Mouse (Mus musculus): ENCODE data around the gene Cdkl4. TPM values are rescaled to one million over a fixed set of nuclear protein-coding genes. Genes with fewer than 3 reads are reported as not detected.

Cdkl4 gene
- total RNA-seq, 2 experiments from 2014 or later: 0.13 TPM; not detected in 1

DNA sequence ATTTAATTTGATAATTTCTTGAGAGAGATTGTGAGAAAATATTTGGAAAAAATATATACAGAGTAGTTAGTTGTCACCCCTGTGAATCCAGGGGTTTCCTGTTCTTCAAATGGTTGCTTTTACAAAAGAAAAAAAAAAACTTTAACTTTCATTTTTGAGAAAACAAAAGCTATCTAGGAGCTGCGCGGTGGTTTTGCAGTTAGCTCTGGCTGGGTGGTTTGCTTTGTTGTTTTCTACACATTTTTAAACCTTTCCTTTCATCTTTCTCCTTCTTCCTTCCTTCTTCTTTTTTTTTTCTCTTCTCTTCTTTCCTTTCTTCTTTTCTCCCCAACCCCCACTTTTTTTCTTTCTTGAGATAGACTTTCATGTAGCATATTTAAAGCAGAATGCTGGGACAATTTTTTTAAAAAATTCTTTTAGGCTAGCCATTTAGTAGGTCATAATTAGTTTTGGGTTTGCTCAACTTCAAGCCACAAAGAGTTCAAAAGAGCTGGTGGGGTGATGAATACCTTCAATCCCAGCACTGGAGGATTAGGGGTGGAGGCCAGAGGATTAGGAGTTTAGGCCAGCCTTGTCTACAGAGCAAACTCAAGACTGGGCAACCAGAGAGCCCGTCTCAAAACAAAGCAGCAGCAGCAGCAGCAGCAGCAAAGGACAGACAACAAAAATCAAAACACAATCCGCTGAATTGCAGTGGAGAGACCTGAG lies 55.9 kb downstream of the Cdkl4 start:
- DNase-seq (ENCODE audit: low spot score): no peak
- intact Hi-C loops (cut with DNase I): no loop called here

GRCm38 (mm10) chr17:80520537-80520936 lies 57.1 kb downstream of the Cdkl4 start:
- no peak for DNase-seq (ENCODE audit: low spot score)
- intact Hi-C loops (cut with DNase I): no loop called here

- intact Hi-C loops (cut with DNase I): no loop called here
- DNase-seq (ENCODE audit: low spot score): no peak
These were observed 58.8 kb downstream of the Cdkl4 start for GRCm38 (mm10) chr17:80518811-80519210.

DNA sequence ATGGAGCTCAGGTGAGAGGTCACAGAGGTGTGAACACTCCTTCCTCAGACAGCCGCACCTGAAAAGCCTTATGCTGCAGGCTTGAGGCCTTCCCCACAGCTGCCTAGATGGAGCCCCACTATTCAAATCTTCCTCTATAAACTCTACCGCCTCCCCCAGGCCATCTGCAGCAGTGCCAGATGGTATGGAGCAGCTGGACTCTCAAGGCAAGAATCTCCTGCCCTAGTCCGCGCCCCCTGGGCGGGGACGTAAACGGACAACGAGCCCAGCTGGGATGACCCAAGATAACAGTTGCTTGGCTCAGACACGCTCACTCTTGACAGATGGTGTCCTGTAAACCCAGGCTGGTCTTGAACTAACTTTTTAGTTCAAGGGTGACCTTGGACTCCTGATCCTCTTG lies 60.4 kb downstream of the Cdkl4 start:
- DNase-seq (ENCODE audit: low spot score): no peak
- intact Hi-C loops (cut with DNase I): no loop called here

DNA sequence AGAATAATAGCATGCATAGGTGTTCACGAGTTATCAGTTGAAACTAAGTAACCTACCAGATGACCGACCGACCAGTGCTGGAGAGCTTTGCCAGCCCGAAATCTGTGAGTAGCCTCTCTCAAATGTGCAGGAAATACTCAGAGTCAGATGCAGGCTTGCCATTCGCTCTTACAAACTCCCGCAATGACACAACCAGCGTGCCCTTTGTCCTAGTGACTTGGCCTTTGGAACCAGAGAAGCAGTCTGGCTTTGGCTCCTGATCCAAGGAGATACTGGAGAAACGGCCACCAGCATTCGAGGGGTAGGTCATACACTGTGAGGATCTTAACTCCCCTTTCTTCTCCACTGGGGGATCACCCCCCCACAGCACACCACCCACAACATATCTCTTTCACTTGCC lies 61.7 kb downstream of the Cdkl4 start:
- DNase-seq (ENCODE audit: low spot score): no peak
- intact Hi-C loops (cut with DNase I): no loop called here

DNA sequence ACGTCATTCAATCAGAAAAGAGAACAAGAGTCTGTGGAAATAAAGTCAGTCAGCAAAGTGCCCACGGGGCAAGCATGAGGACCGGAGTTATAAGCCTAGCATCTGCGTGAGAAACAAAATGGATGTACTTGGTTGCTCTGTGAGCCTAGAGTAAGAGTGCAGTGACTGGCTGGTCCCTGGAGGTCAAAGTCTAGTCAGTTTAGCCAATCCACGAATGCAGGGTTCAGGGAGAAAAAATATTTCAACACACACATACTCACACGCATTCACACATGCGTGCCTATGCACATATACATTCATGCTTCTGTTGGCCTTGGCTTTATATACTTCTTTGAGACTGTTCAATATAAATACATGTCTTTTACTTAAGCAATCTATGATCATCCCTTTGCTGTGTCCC lies 62.1 kb downstream of the Cdkl4 start:
- no peak for DNase-seq (ENCODE audit: low spot score)
- intact Hi-C loops (cut with DNase I): no loop called here

DNA sequence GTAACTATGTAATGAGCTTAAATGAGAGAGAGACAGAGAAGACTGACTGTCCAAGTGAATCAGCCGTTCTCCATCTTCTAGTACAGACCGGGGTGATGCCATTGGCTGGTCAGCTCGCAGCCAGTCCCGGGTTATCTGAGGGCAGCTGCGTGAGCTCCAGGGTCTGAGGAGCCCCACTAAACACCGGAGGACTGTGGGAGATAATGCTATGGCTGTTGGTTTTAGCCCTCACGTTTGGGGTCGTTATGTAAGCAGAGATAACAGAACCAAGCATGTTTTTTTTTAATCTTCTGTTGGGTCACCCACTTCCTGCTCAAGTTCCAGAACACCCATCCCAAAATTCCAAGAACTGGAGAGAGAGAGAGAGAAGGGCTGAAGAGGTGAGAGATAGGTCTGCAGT lies 63.8 kb downstream of the Cdkl4 start:
- DNase-seq (ENCODE audit: low spot score): no peak
- intact Hi-C loops (cut with DNase I): no loop called here

GRCm38 (mm10) chr17:80510459-80510855 lies 67.2 kb downstream of the Cdkl4 start:
- intact Hi-C loops (cut with DNase I): no loop called here
- no peak for DNase-seq (ENCODE audit: low spot score)

- intact Hi-C loops (cut with DNase I): no loop called here
- no peak for DNase-seq (ENCODE audit: low spot score)
These were observed 67.8 kb downstream of the Cdkl4 start for GRCm38 (mm10) chr17:80509494-80510458.

- DNase-seq (ENCODE audit: low spot score): no peak
- intact Hi-C loops (cut with DNase I): no loop called here
These were observed 71.8 kb downstream of the Cdkl4 start for GRCm38 (mm10) chr17:80505766-80506165.

- intact Hi-C loops (cut with DNase I): no loop called here
- DNase-seq (ENCODE audit: low spot score): no peak
These were observed 72.3 kb downstream of the Cdkl4 start for GRCm38 (mm10) chr17:80505342-80505741.

- no peak for DNase-seq (ENCODE audit: low spot score)
- intact Hi-C loops (cut with DNase I): no loop called here
These were observed 75.8 kb downstream of the Cdkl4 start for GRCm38 (mm10) chr17:80501805-80502172.

DNA sequence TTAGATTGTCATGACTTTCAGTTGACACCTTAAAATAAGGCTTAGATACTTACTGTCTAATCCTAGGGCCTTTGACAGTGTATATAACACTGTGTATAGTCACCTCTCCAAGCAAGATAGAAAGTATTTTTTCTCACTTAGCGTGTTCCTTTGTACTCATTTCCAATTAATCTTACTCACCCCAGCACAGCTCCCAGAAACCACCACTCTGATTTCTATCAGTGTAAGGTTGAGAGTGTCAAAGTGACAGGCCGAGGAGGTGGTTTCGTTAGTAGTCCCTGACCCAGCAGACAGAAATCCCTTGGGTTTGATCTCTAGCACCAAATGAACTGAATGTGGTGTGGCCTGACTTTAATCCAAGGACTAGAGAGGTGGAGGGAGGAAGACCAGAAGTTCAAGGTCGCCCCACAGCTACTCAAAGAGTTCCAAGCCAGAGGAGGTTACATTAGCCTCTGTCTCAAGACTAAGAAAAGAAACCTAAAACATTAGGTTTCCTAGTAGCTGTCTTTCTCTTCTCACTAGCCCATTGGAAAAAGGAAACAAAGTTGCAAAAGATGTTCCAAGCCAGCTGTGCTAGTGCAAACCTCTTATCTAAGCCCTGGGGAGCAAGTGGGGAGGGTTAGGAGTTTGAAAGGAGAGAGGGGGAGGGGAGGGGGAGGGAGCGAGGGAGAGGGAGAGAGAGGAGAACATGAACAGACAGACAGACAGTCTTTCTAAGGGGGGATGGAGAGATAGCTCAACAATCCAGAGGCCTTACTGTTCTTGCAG lies 76.4 kb downstream of the Cdkl4 start:
- DNase-seq (ENCODE audit: low spot score): no peak
- intact Hi-C loops (cut with DNase I): no loop called here

- intact Hi-C loops (cut with DNase I): no loop called here
These were observed 77.6 kb downstream of the Cdkl4 start for GRCm38 (mm10) chr17:80500025-80500424.

GRCm38 (mm10) chr17:80498600-80499268 lies 78.9 kb downstream of the Cdkl4 start:
- intact Hi-C loops (cut with DNase I): no loop called here
- no peak for DNase-seq (ENCODE audit: low spot score)

More at GRCm38 (mm10) chr17:80500025-80500424, 77.6 kb downstream of the Cdkl4 start:
- DNase-seq (ENCODE audit: low spot score): no peak

- intact Hi-C loops (cut with DNase I): no loop called here
- no peak for DNase-seq (ENCODE audit: low spot score)
These were observed 80.4 kb downstream of the Cdkl4 start for GRCm38 (mm10) chr17:80497183-80497601.

GRCm38 (mm10) chr17:80496607-80497170 lies 80.9 kb downstream of the Cdkl4 start:
- intact Hi-C loops (cut with DNase I): no loop called here
- no peak for DNase-seq (ENCODE audit: low spot score)

GRCm38 (mm10) chr17:80496185-80496584 lies 81.4 kb downstream of the Cdkl4 start:
- no peak for DNase-seq (ENCODE audit: low spot score)
- intact Hi-C loops (cut with DNase I): no loop called here

- intact Hi-C loops (cut with DNase I): no loop called here
- DNase-seq (ENCODE audit: low spot score): no peak
These were observed 83.7 kb downstream of the Cdkl4 start for GRCm38 (mm10) chr17:80493891-80494290.

DNA sequence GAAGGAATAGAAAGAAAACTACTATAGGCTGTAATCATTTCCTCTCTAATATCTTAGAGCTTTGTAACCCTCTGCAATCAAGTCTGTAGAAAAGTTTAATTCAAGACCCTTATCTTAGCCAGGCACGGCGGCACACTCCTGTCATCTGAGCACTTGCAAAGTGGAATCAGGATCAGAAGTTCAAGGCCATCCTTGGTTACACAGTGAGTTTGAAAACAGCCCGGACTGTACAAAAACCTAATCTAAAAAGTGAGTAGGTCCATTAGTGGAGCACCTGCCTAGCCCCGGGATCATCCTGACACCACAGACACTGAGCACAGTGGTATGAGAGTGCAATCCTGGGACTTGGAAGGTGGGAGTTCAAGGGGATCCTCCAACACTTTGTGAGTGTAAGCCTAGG lies 84.8 kb downstream of the Cdkl4 start:
- intact Hi-C loops (cut with DNase I): no loop called here
- DNase-seq (ENCODE audit: low spot score): no peak
